Mouse (Mus musculus): ENCODE measurements around the gene Zfyve28. TPM values are rescaled to one million over a fixed set of nuclear protein-coding genes. Genes with fewer than 3 reads are reported as not detected.
A peak's percentile ranks its signal among the peaks of the same experiment; 100 is the strongest.

The Zfyve28 gene
- under 1 TPM; 0.36 to 0.60 TPM for total RNA-seq (2021)

DNA sequence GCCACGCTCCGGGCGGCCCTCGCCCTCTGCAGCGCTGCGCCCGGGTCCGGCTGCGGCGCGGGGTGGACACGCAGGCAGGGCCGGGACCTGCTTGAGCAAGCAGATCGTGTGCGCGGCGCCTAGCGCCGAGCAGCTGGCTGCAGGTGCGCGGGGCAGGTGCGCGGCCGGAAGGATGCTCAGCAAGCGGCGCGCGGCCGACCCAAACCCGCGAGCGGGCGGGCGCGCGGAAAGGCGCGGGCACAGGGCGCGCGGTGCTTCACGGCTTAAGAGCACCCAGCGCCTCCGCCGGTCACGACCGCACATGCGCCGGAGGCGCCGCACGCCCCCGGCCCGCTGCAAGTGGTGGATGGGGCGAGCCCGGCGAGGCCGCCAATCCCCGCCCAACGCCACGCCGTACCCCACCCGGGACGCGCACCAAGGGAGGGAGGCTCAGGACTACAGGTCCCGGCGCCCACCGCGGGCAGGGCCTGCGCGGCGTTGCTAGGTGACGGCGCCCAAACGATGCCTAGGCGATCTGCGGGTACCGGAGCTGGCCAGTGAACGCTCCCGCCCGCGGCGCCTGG, at the start of gene Zfyve28, which contains the start of gene Cfap99:
Gene Zfyve28 (minus strand): TSS at position 296 of the 563 bp plus-strand sequence.
Gene Cfap99 (plus strand): TSS at position 447 of the 563 bp plus-strand sequence.
- DNase-seq (ENCODE audit: low spot score) = peak; percentile 67
- intact Hi-C loops (cut with DNase I) = no loop called here

DNA sequence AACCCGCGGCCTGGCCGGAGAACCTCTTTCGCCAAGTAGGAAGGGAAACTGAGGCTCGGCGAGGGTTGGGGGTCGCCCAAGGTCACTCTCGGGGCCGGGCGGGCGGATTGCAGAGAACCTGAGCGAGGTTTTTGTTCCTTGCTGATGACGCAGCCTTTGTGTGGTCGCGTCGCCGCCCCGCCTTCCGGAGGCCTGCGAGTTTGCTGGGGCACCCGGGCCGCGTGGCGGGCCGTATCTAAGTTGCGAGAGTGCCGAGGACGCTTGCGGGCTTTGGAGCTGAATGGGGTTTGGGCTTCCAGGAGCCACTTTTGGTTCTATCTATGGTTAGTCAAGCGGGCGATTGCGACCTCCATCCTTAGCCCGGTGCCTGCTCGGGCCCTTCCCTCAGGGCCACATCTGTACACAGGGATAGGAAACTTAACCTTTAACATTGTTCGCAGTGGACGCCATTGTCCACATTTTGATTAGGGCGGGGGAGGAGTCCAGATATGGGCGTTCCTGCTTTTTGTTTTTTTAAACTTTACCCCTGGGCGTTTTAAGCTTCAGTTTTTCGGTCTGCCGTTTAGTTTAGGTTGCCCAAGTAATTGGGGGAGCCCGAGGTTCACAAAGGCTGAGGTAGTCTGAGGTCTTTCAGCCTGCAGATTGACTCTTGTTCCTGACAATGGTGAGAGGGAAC, 48.7 kb upstream of the Zfyve28 start:
- intact Hi-C loops (cut with DNase I) = no loop called here
- peak; percentile 9 for DNase-seq (ENCODE audit: low spot score)

DNA sequence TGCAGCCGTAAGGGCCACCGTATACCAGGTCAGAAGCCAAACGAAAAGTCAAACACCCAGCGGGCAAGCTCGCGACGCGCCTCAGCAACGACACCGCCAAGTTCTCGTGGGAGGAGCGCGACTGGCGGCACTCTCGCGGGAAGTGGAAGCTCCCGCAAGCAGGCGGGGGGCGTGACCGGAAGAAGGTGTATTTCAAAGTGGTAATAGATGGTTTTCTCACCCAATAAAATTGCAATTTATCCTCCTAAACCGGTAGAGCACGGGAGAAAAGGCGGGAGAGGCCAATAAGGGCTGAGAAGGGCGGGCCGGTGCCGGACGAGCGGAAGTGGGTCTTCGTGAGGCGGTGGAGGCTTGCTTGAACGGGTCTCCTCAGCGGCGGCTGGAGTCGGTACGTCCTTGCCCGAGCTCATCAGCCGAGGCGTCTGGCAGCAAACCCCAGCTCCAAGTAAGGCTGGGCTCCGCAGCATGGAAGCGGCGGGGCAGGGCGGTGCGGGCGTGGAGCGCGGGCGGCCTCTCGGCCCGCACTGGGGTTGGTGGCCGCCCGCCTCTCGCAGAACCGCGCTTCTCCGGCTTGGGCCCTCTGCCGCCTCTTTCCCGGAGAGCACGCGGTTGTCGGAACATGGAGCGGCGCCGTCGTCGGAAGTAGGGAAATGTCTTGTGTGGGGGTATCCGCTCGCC, 48.0 kb upstream of the Zfyve28 start, which contains the start of gene Rnf4:
Gene Rnf4 (plus strand): TSS at position 193 of the 678 bp plus-strand sequence.
- peak; percentile 95 for DNase-seq (ENCODE audit: low spot score)
- intact Hi-C loops (cut with DNase I) = no loop called here

DNA sequence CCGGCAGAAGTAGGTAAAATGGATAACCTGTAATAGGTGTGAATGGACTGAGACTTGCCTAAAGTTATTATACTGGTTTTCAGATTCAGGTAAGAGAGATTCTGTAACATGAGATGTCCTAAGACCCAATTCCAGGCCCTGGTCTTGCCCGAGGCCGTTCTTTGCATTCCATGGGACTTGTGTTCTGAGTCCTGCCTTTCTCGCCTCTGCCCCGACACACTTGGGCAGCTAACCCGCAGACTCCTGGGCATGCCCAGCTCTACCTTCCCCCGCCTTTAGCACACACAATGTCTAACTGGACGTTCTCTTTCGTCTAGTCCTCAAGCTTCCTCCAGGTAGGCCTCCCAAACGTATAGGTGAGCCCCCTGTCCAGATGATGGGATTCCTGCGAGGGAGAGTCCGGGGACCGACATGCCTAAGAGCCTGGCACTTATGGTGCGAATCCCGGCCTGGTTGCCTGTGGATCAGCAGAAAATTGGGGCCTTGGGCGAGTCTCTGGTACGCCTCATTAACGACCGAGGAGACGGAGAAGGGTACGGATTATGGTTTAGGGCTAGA, 47.4 kb upstream of the Zfyve28 start:
- no peak for DNase-seq (ENCODE audit: low spot score)
- intact Hi-C loops (cut with DNase I) = no loop called here

DNA sequence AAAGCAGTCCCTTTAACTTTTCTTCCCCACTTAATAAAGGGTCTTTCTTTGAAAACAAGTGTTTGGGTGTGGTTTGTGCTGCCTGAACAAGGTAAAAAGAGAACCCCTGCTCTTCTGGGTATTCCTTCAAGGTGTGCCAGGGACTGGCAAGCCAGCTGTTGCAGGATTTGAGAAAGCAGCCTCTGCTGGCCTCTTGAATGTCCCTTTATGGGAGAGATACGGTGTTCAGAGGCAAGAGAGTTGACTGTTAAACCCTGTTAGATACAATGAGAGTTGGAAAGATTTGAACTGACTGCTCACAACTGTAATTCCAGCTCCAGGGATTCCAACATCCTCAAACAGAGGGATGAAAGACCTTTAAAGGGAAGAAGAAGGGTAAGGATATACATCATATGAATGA, 45.8 kb upstream of the Zfyve28 start:
- DNase-seq (ENCODE audit: low spot score) = no peak
- intact Hi-C loops (cut with DNase I) = no loop called here

DNA sequence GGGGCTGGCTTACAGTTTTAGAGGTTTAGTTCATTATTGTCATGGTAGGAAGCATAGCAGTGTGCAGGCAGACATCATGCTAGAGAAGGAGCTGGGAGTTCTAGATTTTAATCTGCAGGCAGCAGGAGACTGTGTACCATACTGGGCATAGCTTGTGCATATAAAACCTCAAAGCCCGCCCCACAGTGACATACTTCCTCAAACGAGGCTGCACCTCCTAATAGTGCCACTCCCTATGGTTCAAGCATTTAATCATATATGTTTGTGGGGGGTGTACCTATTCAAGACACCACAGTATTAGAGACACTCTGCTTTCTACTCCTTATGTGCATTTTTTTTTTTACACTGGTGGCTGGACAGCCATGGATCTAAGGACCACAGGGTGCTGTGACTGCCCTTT, 41.9 kb upstream of the Zfyve28 start:
- intact Hi-C loops (cut with DNase I) = no loop called here
- DNase-seq (ENCODE audit: low spot score) = no peak

DNA sequence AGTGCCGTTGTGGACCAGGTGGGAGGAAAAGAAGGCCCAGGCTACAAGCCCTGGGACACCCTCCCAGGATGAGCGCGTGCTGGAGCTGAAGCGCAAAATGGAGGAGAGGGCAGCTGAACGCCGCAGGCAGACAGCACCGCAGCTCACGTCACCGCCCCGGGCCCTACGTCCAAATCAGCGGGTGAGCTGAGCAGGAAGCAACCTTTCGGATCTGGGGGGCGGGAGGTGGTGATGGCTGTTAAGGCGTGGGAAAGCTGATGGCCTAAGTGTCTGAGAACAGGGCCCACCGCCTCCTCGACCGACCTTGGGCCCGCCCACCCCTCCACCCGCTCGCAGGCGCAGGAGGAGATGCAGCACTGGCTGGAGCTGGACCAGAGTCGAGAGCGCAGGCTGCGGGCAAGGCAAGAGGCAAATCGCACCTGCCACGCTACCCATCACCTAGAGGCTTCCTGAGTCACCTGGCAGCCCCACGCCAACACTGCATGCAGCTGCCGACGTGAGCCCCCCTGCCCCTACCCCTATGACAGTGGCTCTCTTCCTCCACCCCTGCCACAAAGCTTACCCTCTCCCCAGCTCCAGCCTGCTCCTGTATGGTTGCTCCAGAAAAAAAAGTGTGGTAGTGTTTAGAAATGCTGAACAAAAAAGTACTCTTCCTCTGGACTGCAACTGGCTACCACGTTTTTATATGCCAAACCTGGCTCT, 38.8 kb upstream of the Zfyve28 start:
- DNase-seq (ENCODE audit: low spot score) = no peak
- intact Hi-C loops (cut with DNase I) = no loop called here

DNA sequence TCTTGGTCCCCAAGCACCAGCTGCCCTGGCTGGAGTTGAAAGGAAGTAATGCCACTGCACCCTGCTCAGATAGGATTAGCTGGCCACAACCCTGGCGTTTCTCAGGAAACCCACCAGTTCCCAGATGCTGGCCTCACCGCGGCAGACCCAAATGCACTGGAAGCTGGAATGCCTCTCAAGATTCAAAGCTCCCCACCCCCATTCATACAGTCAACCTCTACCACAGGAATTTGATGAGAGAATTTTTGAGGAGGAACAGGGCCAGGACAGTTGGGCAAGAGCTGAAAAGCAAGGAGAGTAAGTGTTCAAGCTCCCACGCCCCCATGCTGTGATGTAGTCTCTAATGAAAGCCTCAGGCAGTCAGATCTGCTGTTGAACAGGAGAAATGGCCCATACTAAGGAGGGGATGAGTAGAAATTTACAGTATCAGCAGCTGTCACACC, 38.0 kb upstream of the Zfyve28 start:
- no peak for DNase-seq (ENCODE audit: low spot score)
- intact Hi-C loops (cut with DNase I) = no loop called here

DNA sequence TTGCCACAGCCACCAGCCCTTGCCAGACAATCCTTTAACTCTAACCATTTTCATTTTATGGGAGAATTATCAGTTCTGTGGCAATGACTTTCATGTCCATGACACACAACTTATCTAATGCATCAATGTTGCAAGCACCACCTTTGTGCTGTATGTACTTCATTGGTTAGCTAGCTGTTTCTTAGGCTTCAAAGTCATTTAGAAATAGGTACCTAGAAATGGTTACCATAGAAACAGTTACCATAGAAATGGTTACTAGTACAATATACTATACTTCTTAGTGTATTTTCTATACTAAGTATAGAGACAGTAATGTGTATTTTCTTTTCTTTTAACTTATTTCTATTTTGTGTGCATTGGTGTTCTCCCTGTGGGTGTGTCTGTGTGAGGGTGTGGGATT, 37.0 kb upstream of the Zfyve28 start:
- no peak for DNase-seq (ENCODE audit: low spot score)
- intact Hi-C loops (cut with DNase I) = no loop called here

DNA sequence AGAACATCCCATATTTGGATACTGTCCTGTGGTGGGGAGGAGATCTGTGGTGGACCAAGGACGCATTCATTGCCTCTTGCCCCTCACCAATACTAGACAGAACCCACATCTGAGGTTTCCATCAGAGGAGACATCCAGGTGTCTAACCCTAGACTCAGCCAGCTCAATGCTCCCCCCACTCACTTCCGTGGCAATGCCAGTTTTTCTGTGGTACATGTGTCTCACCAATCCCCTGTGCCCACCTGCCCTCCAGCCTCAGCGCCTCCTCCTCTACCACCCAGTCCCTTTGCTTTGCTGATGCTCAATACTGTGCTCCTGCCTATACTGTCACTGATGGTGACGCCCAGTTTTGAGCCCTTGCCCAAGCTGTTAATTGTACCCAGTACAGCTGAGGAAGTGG, 33.0 kb upstream of the Zfyve28 start:
- intact Hi-C loops (cut with DNase I) = no loop called here

DNA sequence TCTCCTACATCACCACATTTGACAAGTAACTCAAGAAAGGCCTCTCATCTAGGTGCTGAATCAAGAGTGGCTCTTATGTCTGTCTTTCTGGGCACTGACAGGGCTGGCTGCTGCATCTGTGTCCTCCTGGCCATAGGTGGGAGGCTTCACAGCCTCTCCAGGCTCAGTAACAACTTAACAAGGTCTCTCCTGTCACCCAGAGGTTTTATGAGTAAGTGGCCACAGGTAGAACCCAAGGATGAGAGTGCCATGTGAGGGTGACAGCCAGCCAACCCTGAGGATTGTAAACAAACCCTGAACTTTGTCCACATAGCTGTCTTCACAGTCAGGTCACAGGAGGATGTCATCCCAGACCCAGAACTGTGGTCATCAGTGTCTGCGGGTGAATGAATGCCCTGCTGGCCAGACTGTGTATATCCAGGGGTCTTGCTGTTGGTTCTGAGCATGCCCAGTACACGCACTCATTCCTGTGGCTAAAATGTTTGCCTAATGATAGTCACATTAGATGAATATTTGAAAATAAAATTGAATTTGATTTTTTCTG, 31.3 kb upstream of the Zfyve28 start:
- intact Hi-C loops (cut with DNase I) = no loop called here
- no peak for DNase-seq (ENCODE audit: low spot score)

More for the DNA sequence above, 33.0 kb upstream of the Zfyve28 start:
- DNase-seq (ENCODE audit: low spot score) = no peak

DNA sequence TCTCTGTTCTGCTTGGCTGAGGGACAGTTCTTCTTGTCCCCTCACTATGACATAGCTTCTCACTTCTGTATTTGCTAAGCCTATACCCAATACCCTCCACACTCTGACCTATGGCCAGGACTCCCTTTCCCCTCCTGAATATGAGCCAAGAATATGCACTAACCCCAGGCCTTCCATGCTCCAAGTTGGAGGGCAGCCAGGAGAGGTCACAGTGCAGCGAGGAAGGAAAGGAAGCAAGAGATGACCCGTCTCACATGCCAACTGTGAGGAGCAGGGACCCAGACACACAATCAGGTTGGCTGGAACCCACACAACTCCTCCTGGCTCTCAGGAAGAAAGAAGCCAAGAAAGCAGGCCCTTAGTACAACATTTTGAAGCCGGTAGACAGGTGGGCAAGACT, 20.8 kb upstream of the Zfyve28 start:
- no peak for DNase-seq (ENCODE audit: low spot score)
- intact Hi-C loops (cut with DNase I) = no loop called here

DNA sequence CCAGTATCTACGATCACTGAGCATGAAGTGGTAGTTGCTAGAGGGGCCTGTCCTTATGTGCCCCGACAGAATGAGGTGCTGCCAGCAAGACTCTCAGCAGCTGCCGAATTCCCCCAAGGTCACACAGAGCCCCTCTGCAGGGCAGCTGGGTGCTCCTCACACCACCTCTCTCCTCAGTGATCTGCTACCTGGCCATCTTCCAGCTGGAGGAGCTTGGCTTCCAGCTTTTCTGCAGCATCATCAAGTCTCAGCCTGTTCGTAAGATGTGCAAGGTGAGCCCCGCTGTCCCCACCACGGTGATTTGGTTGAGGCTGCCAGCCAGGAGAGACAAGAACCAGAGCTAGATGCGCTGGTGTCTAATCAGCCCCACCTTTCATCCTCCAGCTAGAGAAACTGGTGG, 14.1 kb upstream of the Zfyve28 start:
- intact Hi-C loops (cut with DNase I) = no loop called here
- no peak for DNase-seq (ENCODE audit: low spot score)

DNA sequence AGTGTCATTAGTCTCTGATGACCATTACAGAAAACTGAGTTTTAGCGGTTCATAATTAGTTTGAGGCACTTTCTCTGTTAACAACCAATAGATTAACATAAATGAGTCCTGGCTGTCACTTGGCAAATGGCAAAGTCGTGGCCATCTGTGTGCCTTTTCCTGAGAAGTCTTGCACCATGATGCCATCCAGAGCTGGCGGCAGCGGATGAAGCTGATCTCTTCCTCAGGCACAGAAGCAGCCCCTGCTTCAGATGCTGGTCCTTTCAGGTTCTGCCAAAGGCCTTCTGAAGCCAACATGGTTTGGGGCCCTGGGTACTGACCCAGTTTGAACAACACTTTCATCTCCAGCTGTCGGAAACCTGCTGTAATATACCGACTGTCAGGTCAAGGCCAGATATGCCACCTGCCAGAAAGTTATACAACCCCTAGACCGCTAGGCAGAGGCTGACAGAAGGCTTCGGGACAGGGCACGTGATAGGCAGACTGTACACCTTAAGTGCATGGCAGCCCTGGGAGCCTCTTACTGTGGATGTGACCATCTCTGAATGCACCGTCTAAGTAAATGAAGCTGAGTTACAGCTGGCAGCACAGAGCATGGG, 10.8 kb upstream of the Zfyve28 start:
- no peak for DNase-seq (ENCODE audit: low spot score)
- intact Hi-C loops (cut with DNase I) = no loop called here

DNA sequence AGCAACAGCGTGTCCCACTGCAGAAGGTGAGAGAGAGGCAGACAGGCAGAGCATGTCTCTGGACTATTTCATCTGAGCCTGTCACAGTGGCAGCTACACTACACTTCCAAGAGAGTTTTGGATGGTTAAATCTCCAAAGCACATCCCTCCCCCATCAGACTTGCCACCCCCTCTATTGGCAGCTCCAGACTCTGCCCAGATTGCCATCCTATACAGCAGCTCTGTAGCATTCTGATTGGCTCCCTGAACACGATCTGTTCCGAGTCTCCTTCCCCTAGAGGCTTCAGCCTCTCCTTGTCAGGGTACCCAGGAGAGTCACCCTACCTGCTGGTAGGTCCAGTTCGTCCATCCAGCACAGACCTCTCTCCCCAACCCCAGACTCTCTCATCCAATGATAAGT, 9.8 kb upstream of the Zfyve28 start:
- intact Hi-C loops (cut with DNase I) = no loop called here
- DNase-seq (ENCODE audit: low spot score) = no peak

DNA sequence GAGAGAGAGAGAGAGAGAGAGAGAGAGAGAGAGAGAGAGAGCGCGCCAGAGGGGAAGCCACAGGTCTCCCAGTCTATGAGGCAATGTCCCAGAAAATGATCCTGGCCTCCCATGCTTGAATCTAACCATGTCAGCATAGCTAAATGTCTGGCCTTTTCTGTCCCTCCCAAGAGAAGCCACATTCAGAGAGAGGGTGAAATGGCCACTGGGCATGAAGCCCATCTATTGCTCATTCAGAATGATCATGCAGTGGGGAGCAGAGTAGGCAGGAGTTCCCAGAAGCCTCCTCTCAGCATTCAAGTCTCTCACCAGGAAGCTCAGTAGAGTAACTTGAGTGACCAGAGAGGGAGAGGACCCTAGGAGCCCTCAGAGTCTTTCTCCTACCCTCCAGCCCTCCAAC, 6.9 kb upstream of the Zfyve28 start:
- intact Hi-C loops (cut with DNase I) = no loop called here
- no peak for DNase-seq (ENCODE audit: low spot score)

DNA sequence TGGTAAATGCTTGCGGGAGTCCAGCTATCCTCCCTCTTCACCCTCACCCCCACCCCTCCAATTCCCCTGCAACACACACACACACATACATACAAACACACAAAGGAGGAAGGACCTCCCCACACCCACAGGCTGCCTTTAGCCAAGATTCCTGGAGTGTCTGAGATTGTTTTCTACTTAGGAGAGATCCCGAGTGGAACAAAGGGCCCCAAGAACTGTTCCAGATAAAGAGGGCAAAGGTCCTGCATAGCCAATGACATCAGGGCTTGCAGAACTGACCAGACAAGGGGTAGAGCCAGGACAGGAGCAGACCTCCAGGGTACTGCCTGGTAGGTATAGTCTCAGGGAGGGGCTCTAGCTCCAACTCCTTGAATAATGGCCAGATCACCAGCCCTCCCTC, 6.4 kb upstream of the Zfyve28 start:
- DNase-seq (ENCODE audit: low spot score) = no peak
- intact Hi-C loops (cut with DNase I) = no loop called here

DNA sequence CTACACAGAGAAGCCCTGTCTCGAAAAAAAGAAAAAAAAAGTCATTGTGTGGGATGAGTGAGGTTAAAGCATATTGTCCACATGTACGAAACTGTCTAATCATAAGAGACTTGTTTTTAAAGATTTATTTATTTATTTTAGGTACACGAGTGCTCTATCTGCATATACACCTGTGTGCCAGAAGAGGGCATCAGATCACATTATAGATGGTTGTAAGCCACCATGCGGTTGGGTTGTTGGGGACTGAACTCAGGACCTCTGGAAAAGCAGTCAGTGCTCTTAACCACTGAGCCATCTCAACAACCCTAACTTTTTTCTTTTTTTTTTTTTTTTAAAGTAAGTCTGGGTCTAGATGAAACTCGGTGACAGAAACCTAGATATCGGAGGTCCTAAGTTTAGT, 5.1 kb upstream of the Zfyve28 start:
- intact Hi-C loops (cut with DNase I) = no loop called here
- DNase-seq (ENCODE audit: low spot score) = no peak

DNA sequence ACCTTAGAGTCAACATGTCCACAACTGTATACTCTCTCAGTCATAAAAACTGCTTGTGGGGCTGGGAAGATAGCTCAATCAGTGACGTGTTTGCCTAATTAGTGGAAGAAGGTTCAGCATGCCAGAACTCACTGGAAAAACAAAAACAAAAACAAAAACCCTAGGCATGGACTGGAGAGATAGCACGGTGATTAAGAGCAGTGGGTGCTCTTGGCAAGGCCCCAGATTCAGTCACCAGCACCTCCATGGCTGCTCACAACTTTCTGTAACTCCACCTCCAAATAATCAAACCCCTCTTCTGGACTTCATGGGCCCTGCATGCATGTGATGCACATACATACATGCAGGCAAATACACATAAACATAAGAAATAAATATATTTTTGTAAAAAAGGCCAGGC, 1.0 kb upstream of the Zfyve28 start:
- intact Hi-C loops (cut with DNase I) = no loop called here
- no peak for DNase-seq (ENCODE audit: low spot score)

DNA sequence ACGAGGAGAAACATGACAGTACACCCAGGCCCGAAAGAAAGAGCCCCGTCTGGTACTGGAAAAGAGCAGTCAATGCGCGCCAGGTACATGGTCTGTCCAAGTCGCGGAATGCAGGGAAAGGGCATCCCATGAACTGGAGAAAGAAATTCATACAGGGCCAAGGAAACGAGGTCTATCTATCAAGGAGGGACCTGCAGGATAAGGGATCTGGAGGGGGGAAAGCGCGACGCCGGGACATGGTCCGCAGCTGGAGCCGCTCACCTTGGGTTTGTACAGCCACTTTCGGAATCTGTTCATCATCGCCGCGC, 457 bp downstream of the Zfyve28 start:
- no peak for DNase-seq (ENCODE audit: low spot score)
- intact Hi-C loops (cut with DNase I) = no loop called here

Data from heart, postnatal 25 days (tissue).